11 mouse cellular contexts compared by ENCODE assay signal in genomic region chr2:170877936-170878335, GRCm38 (mm10).
DNase-seq lines count a peak whose midpoint lies in the region; ATAC-seq lines count a peak whose summit lies in the region.
"Had no signal": no experiment of that assay in that cellular context is flagged by ENCODE, and none has a peak within 500 bp of the region (broad histone marks: within the 10 kb centered on the region; RNA-seq: fewer than 3 reads in every experiment).

No protein-coding gene starts in this region.

- H3K4me3 ChIP-seq in forebrain, embryonic 13.5 days = no peak overlapping the region
- H3K4me3 ChIP-seq in forebrain, embryonic 10.5 days = no peak overlapping the region
- H3K4me3 ChIP-seq in limb, embryonic 12.5 days (replicated peaks) = no peak overlapping the region
- no peak overlapping the region for H3K4me3 ChIP-seq in limb, embryonic 10.5 days
- no peak overlapping the region for H3K4me3 ChIP-seq in neural tube, embryonic 12.5 days
- H3K4me3 ChIP-seq in neural tube, embryonic 15.5 days (replicated peaks) = no peak overlapping the region
- H3K4me3 ChIP-seq: embryonic facial prominence, embryonic 12.5 days; erythroblast, embryonic 14.5 days; heart, adult 2 months had no signal

- H3K9ac ChIP-seq in forebrain, embryonic 13.5 days = no peak overlapping the region
- no peak overlapping the region for H3K9ac ChIP-seq in limb, embryonic 12.5 days (replicated peaks)
- H3K9ac ChIP-seq in neural tube, embryonic 12.5 days = no peak overlapping the region
- no peak overlapping the region for H3K9ac ChIP-seq in neural tube, embryonic 15.5 days (replicated peaks)
- H3K9ac ChIP-seq: embryonic facial prominence, embryonic 12.5 days had no signal

- H3K27ac ChIP-seq in forebrain, embryonic 13.5 days = no peak overlapping the region
- no peak overlapping the region for H3K27ac ChIP-seq in forebrain, embryonic 10.5 days
- no peak overlapping the region for H3K27ac ChIP-seq in limb, embryonic 12.5 days
- H3K27ac ChIP-seq in limb, embryonic 10.5 days = no peak overlapping the region
- H3K27ac ChIP-seq in neural tube, embryonic 12.5 days = no peak overlapping the region
- no peak overlapping the region for H3K27ac ChIP-seq in neural tube, embryonic 15.5 days (replicated peaks)
- H3K27ac ChIP-seq: embryonic facial prominence, embryonic 12.5 days; heart, adult 2 months had no signal

- no peaks in the 10 kb centered on the region for H3K36me3 ChIP-seq in forebrain, embryonic 13.5 days (ENCODE audit: poor library complexity, severe bottlenecking)
- no peaks in the 10 kb centered on the region for H3K36me3 ChIP-seq in forebrain, embryonic 10.5 days (replicated peaks)
- no peaks in the 10 kb centered on the region for H3K36me3 ChIP-seq in limb, embryonic 12.5 days
- no peaks in the 10 kb centered on the region for H3K36me3 ChIP-seq in limb, embryonic 10.5 days
- no peaks in the 10 kb centered on the region for H3K36me3 ChIP-seq in neural tube, embryonic 12.5 days
- no peaks in the 10 kb centered on the region for H3K36me3 ChIP-seq in neural tube, embryonic 15.5 days
- H3K36me3 ChIP-seq: embryonic facial prominence, embryonic 12.5 days; G1E had no signal

- no peak for DNase-seq in forebrain, embryonic 10.5 days (ENCODE audit: extremely low spot score, low spot score)
- DNase-seq in limb, embryonic 10.5 days (ENCODE audit: low spot score) = no peak
- DNase-seq in gastrocnemius, postnatal 36 days = no peak

- H3K9me3 ChIP-seq in forebrain, embryonic 13.5 days (replicated peaks) = no peaks in the 10 kb centered on the region
- no peaks in the 10 kb centered on the region for H3K9me3 ChIP-seq in forebrain, embryonic 10.5 days
- no peaks in the 10 kb centered on the region for H3K9me3 ChIP-seq in limb, embryonic 12.5 days
- no peaks in the 10 kb centered on the region for H3K9me3 ChIP-seq in limb, embryonic 10.5 days (replicated peaks)
- no peaks in the 10 kb centered on the region for H3K9me3 ChIP-seq in neural tube, embryonic 12.5 days
- H3K9me3 ChIP-seq in neural tube, embryonic 15.5 days (replicated peaks) = no peaks in the 10 kb centered on the region
- H3K9me3 ChIP-seq: embryonic facial prominence, embryonic 12.5 days had no signal

- no peaks in the 10 kb centered on the region for H3K27me3 ChIP-seq in forebrain, embryonic 13.5 days
- peaks cover 20% of the 10 kb centered on the region for H3K27me3 ChIP-seq in forebrain, embryonic 10.5 days (ENCODE audit: poor library complexity, severe bottlenecking)
- H3K27me3 ChIP-seq in limb, embryonic 12.5 days = peaks cover 28% of the 10 kb centered on the region
- peaks cover 25% of the 10 kb centered on the region for H3K27me3 ChIP-seq in limb, embryonic 10.5 days (ENCODE audit: low read depth, poor library complexity, severe bottlenecking)
- no peaks in the 10 kb centered on the region for H3K27me3 ChIP-seq in neural tube, embryonic 12.5 days (replicated peaks)
- H3K27me3 ChIP-seq in neural tube, embryonic 15.5 days (replicated peaks) = no peaks in the 10 kb centered on the region

- ATAC-seq in forebrain, embryonic 13.5 days = peak; percentile 28; the same call in 1 of the 2 replicates
- ATAC-seq in limb, embryonic 12.5 days (ENCODE audit: insufficient number of reproducible peaks, insufficient read depth, low FRiP score, low TSS enrichment, low read depth) = 0 out of 2 replicates have a peak, but pooled peaks have one; percentile 26
- peak; percentile 48; the same call in 1 of the 2 replicates for ATAC-seq in neural tube, embryonic 12.5 days (ENCODE audit: low FRiP score, low read depth)
- no peak for ATAC-seq in neural tube, embryonic 15.5 days (ENCODE audit: low FRiP score)

- 63% methylated on average over 5 of the region's 5 CpGs for WGBS in forebrain, embryonic 13.5 days
- 64% methylated on average over 5 of the region's 5 CpGs for WGBS in forebrain, embryonic 10.5 days
- 57% methylated on average over 5 of the region's 5 CpGs for whole genome bisulfite sequencing in limb, embryonic 12.5 days
- 63% methylated on average over 5 of the region's 5 CpGs for WGBS in limb, embryonic 10.5 days
- WGBS in neural tube, embryonic 12.5 days = 64% methylated on average over 5 of the region's 5 CpGs
- 70% methylated on average over 5 of the region's 5 CpGs for WGBS in neural tube, embryonic 15.5 days

- peaks cover 26% of the 10 kb centered on the region for H3K4me1 ChIP-seq in forebrain, embryonic 13.5 days
- peaks cover 25% of the 10 kb centered on the region for H3K4me1 ChIP-seq in forebrain, embryonic 10.5 days
- H3K4me1 ChIP-seq in limb, embryonic 12.5 days (replicated peaks) = no peaks in the 10 kb centered on the region; the same call in 1 of the 2 replicates
- H3K4me1 ChIP-seq in limb, embryonic 10.5 days = peaks cover 6% of the 10 kb centered on the region; the same call in 1 of the 2 replicates
- H3K4me1 ChIP-seq in neural tube, embryonic 12.5 days = no peaks in the 10 kb centered on the region
- peaks cover 17% of the 10 kb centered on the region for H3K4me1 ChIP-seq in neural tube, embryonic 15.5 days
- H3K4me1 ChIP-seq: embryonic facial prominence, embryonic 12.5 days had no signal

- H3K4me2 ChIP-seq in forebrain, embryonic 13.5 days = no peak overlapping the region
- H3K4me2 ChIP-seq in limb, embryonic 12.5 days = no peak overlapping the region
- no peak overlapping the region for H3K4me2 ChIP-seq in neural tube, embryonic 12.5 days (replicated peaks)
- no peak overlapping the region for H3K4me2 ChIP-seq in neural tube, embryonic 15.5 days
- H3K4me2 ChIP-seq: embryonic facial prominence, embryonic 12.5 days had no signal

- intact Hi-C loops in gastrocnemius, postnatal 36 days (cut with DNase I) = loop anchor here (10.0 kb wide), 1 partner anchor 433 kb away; no protein-coding TSS in a partner anchor
